Mouse (Mus musculus): ENCODE measurements around the gene Raet1e. TPM values are rescaled to one million over a fixed set of nuclear protein-coding genes. Genes with fewer than 3 reads are reported as not detected.
"Not testable (repeated sequence)": the region's sequence is repeated elsewhere in the genome, so short reads cannot be mapped to it uniquely, and the experiment has no call there.

The Raet1e gene
- not detected for total RNA-seq (2021)
- long read RNA-seq, experiment 1, result 0 reads
- long read RNA-seq, experiment 2, result 0 reads

GRCm38 (mm10) chr10:22158310-22158999 lies at the start of gene Raet1e, which contains the start of gene H60b:
Raet1e (plus strand) TSS chr10:22158569.
H60b (plus strand) TSS chr10:22158586.
- not testable (repeated sequence) for DNase-seq (ENCODE audit: low spot score in 2 of 2)

- DNase-seq (ENCODE audit: low spot score in 2 of 2), result peak; percentile 65 to 71
Observed at GRCm38 (mm10) chr10:22140665-22141280, 17.6 kb upstream of the Raet1e start.

- DNase-seq (ENCODE audit: low spot score in 2 of 2), result not testable (repeated sequence)
Observed at GRCm38 (mm10) chr10:22142194-22142593, 16.2 kb upstream of the Raet1e start.

GRCm38 (mm10) chr10:22142926-22143325 lies 15.4 kb upstream of the Raet1e start:
- DNase-seq (ENCODE audit: low spot score in 2 of 2), result no peak

GRCm38 (mm10) chr10:22148441-22149072 lies 9.8 kb upstream of the Raet1e start:
- DNase-seq (ENCODE audit: low spot score in 2 of 2), result peak in 1 of 2 experiments; percentile 15

GRCm38 (mm10) chr10:22149073-22149690 lies 9.2 kb upstream of the Raet1e start, which contains the start of gene E030030I06Rik:
E030030I06Rik (minus strand) TSS chr10:22149270.
- no peak for DNase-seq (ENCODE audit: low spot score in 2 of 2)

- DNase-seq (ENCODE audit: low spot score in 2 of 2), result no peak
Observed at GRCm38 (mm10) chr10:22149691-22150465, 8.5 kb upstream of the Raet1e start.

- no peak for DNase-seq (ENCODE audit: low spot score in 2 of 2)
Observed at GRCm38 (mm10) chr10:22150593-22150992, 7.8 kb upstream of the Raet1e start.

GRCm38 (mm10) chr10:22151056-22151862 lies 7.1 kb upstream of the Raet1e start:
- DNase-seq (ENCODE audit: low spot score in 2 of 2), result not testable (repeated sequence)

GRCm38 (mm10) chr10:22151863-22152640 lies 6.3 kb upstream of the Raet1e start:
- DNase-seq (ENCODE audit: low spot score in 2 of 2), result not testable (repeated sequence)

- not testable (repeated sequence) for DNase-seq (ENCODE audit: low spot score in 2 of 2)
Observed at GRCm38 (mm10) chr10:22153147-22153690, 5.2 kb upstream of the Raet1e start.

- DNase-seq (ENCODE audit: low spot score in 2 of 2), result not testable (repeated sequence)
Observed at GRCm38 (mm10) chr10:22154127-22154526, 4.2 kb upstream of the Raet1e start.

- no peak for DNase-seq (ENCODE audit: low spot score in 2 of 2)
Observed at GRCm38 (mm10) chr10:22154871-22155799, 3.2 kb upstream of the Raet1e start.

GRCm38 (mm10) chr10:22159131-22159561 lies 777 bp downstream of the Raet1e start:
- no peak for DNase-seq (ENCODE audit: low spot score in 2 of 2)

- no peak for DNase-seq (ENCODE audit: low spot score in 2 of 2)
Observed at GRCm38 (mm10) chr10:22159581-22160140, 1.3 kb downstream of the Raet1e start.

GRCm38 (mm10) chr10:22163279-22163678 lies 4.9 kb downstream of the Raet1e start:
- not testable (repeated sequence) for DNase-seq (ENCODE audit: low spot score in 2 of 2)
